Mouse (Mus musculus): ENCODE results near the gene Cdkn2aipnl.

DNA sequence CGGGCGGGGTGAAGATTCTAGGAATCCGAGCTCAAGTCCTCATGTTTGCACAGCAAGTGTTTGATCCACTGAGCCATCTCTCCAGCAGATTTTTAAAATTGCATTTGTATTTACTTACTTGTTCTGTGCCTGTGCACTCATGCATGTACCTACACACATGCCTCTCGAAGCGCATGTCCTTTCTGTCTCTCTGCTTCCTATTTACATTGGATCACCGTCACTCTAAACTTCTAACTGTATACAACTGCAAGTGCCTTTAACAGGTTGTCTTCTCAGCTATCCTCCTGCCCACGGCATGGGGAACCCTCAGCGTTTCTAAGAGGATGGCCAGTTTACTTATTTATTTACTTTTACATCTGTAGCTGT, 27.9 kb upstream of the Cdkn2aipnl start:
- TF ChIP-seq CTCF (IDR thresholded peaks at IDR 0.05; ENCODE audit: control insufficient read depth, insufficient read depth, insufficient read length) = no peak
- no peak for TF ChIP-seq USF1 (IDR thresholded peaks at IDR 0.05; ENCODE audit: low read depth)
- TF ChIP-seq MAX (IDR thresholded peaks at IDR 0.05) = no peak

Data from C2C12 (cell line).